Mouse (Mus musculus) layer of hippocampus, adult 2 months (tissue): ENCODE measurements at regions not wholly inside any gene's neighbourhood (a gene's known extent, or its start where the extent isn't known, plus 50 kb on each side); places are given as distances from the start of the nearest gene placed in this dataset.

Experiments used
- DNase-seq, 2 experiments: peaks; one replicate each; pipeline ENCODE4 v3.0.0; 2022; ENCODE audit warnings: low spot score in 2 of 2
- H3K27ac ChIP-seq: fragments of 200-600 bp; 2 replicates; pipeline ENCODE4 v1.8.1; 2022
- H3K4me3 ChIP-seq: fragments of 200-600 bp; 2 replicates; pipeline ENCODE4 v1.8.1; 2022; ENCODE audit warnings: mild to moderate bottlenecking
- CTCF ChIP-seq: fragments of 200-600 bp; conservative IDR thresholded peaks from 2 replicates; pipeline ENCODE4 v1.8.1; 2022; ENCODE audit warnings: antibody characterized with exemption, mild to moderate bottlenecking, moderate library complexity

GRCm38 (mm10) chr13:107406977-107407673, 385.2 kb upstream of the Kif2a start:
- DNase-seq = peak; percentile 44 to 67
- Histone ChIP-seq H3K27ac (peak overlapping the region; percentile 83), H3K4me3 (peak overlapping the region; percentile 1; the same call in 1 of the 2 replicates)
- peak; percentile 70 for TF ChIP-seq CTCF

- no peak overlapping the region for H3K27ac ChIP-seq
- DNase-seq = no peak
- no peak for TF ChIP-seq CTCF
- H3K4me3 ChIP-seq = no peak overlapping the region
These were observed 376.9 kb upstream of the Kif2a start for GRCm38 (mm10) chr13:107398621-107399363.

GRCm38 (mm10) chr13:107396036-107396435, 374.1 kb upstream of the Kif2a start:
- TF ChIP-seq CTCF = no peak
- DNase-seq = no peak
- Histone ChIP-seq H3K27ac (no peak overlapping the region), H3K4me3 (no peak overlapping the region)

GRCm38 (mm10) chr13:107394451-107394850, 372.5 kb upstream of the Kif2a start:
- no peak for DNase-seq
- H3K4me3 ChIP-seq = no peak overlapping the region
- no peak for TF ChIP-seq CTCF
- no peak overlapping the region for H3K27ac ChIP-seq

GRCm38 (mm10) chr13:107389535-107390150, 367.7 kb upstream of the Kif2a start:
- H3K27ac ChIP-seq = no peak overlapping the region
- no peak overlapping the region for H3K4me3 ChIP-seq
- no peak for TF ChIP-seq CTCF
- DNase-seq = no peak

GRCm38 (mm10) chr13:107389074-107389473, 367.1 kb upstream of the Kif2a start:
- TF ChIP-seq CTCF = no peak
- Histone ChIP-seq H3K27ac (no peak overlapping the region), H3K4me3 (no peak overlapping the region)
- no peak for DNase-seq

GRCm38 (mm10) chr13:107378076-107378475, 356.1 kb upstream of the Kif2a start:
- TF ChIP-seq CTCF = no peak
- H3K27ac ChIP-seq = no peak overlapping the region
- no peak for DNase-seq
- no peak overlapping the region for H3K4me3 ChIP-seq

GRCm38 (mm10) chr13:107372666-107373065, 350.7 kb upstream of the Kif2a start:
- Histone ChIP-seq H3K27ac (no peak overlapping the region), H3K4me3 (no peak overlapping the region)
- DNase-seq = no peak
- TF ChIP-seq CTCF = no peak

GRCm38 (mm10) chr13:107371616-107372582, 350.0 kb upstream of the Kif2a start:
- no peak for DNase-seq
- H3K4me3 ChIP-seq = no peak overlapping the region
- no peak overlapping the region for H3K27ac ChIP-seq
- no peak for TF ChIP-seq CTCF

- no peak for TF ChIP-seq CTCF
- Histone ChIP-seq H3K4me3 (no peak overlapping the region), H3K27ac (no peak overlapping the region)
- no peak for DNase-seq
These were observed 345.7 kb upstream of the Kif2a start for GRCm38 (mm10) chr13:107367639-107368038.

- no peak for TF ChIP-seq CTCF
- peak overlapping the region; percentile 28; the same call in 1 of the 2 replicates for H3K27ac ChIP-seq
- no peak for DNase-seq
- no peak overlapping the region for H3K4me3 ChIP-seq
These were observed 343.8 kb upstream of the Kif2a start for GRCm38 (mm10) chr13:107365766-107366165.

GRCm38 (mm10) chr13:107365241-107365640, 343.3 kb upstream of the Kif2a start:
- TF ChIP-seq CTCF = no peak
- no peak overlapping the region for H3K4me3 ChIP-seq
- H3K27ac ChIP-seq = peak overlapping the region; percentile 28
- DNase-seq = no peak
